23 mouse cellular contexts compared by ENCODE assay signal in genomic region chr10:71328870-71329269, GRCm38 (mm10).
"Had no signal": no experiment of that assay in that cellular context is flagged by ENCODE, and none has a peak within 500 bp of the region (broad histone marks: within the 10 kb centered on the region; RNA-seq: fewer than 3 reads in every experiment).

No protein-coding gene starts in this region.

- H3K4me1 ChIP-seq: heart, embryonic 12.5 days; hindbrain, embryonic 13.5 days; hindbrain, embryonic 15.5 days; limb, embryonic 13.5 days; limb, embryonic 15.5 days; liver, embryonic 13.5 days; liver, embryonic 15.5 days had no signal

- H3K27ac ChIP-seq: heart, adult 2 months; hindbrain, embryonic 13.5 days; hindbrain, embryonic 15.5 days; hindbrain, postnatal 0 days; kidney, embryonic 15.5 days; limb, embryonic 13.5 days; limb, embryonic 15.5 days; liver, embryonic 13.5 days; liver, embryonic 15.5 days had no signal

- H3K4me3 ChIP-seq: heart, adult 2 months; heart, embryonic 12.5 days; hindbrain, embryonic 13.5 days; hindbrain, embryonic 15.5 days; kidney, embryonic 15.5 days; limb, embryonic 13.5 days; limb, embryonic 15.5 days; liver, embryonic 13.5 days; liver, embryonic 15.5 days had no signal

- H3K4me2 ChIP-seq: heart, embryonic 12.5 days; hindbrain, embryonic 13.5 days; hindbrain, embryonic 15.5 days; kidney, embryonic 15.5 days; limb, embryonic 13.5 days; limb, embryonic 15.5 days; liver, embryonic 13.5 days; liver, embryonic 15.5 days had no signal

- H3K9ac ChIP-seq: forebrain, postnatal 0 days; heart, embryonic 12.5 days; hindbrain, embryonic 13.5 days; hindbrain, embryonic 15.5 days; kidney, embryonic 15.5 days; limb, embryonic 13.5 days; limb, embryonic 15.5 days; liver, embryonic 13.5 days; liver, embryonic 15.5 days had no signal

- H3K27me3 ChIP-seq: heart, embryonic 12.5 days; hindbrain, embryonic 13.5 days; hindbrain, embryonic 15.5 days; kidney, embryonic 15.5 days; limb, embryonic 13.5 days; limb, embryonic 15.5 days; liver, embryonic 13.5 days; liver, embryonic 15.5 days had no signal

- H3K9me3 ChIP-seq: heart, embryonic 12.5 days; hindbrain, embryonic 13.5 days; hindbrain, embryonic 15.5 days; kidney, embryonic 15.5 days; limb, embryonic 13.5 days; limb, embryonic 15.5 days; liver, embryonic 13.5 days; liver, embryonic 15.5 days had no signal

- DNase-seq: forebrain, postnatal 0 days; gastrocnemius, postnatal 14 days; gastrocnemius, postnatal 36 days; heart, adult 11 months; heart, adult 2 months; heart, postnatal 10 days; heart, postnatal 36 days; kidney, adult 11 months; kidney, postnatal 10 days; kidney, postnatal 25 days; layer of hippocampus, adult 9-11 months; layer of hippocampus, postnatal 36 days; left cerebral cortex, postnatal 4 days; liver, embryonic 13.5 days had no signal

- ATAC-seq: forebrain, postnatal 0 days; hindbrain, postnatal 0 days; intestine, embryonic 16.5 days had no signal
